Mouse (Mus musculus) thymus, postnatal 4 days (tissue): Measurements from ENCODE around the gene Elk1.

Experiments
- DNase-seq: peaks from one replicate; pipeline ENCODE4 v3.0.0; 2021

Elk1 gene

GRCm38 (mm10) chrX:20950191-20950880 is at the start of gene Elk1:
Gene Elk1 (minus strand): TSS chrX:20950608.
- peak; percentile 82 for DNase-seq

GRCm38 (mm10) chrX:20980901-20981300 is 30.5 kb upstream of the Elk1 start:
- no peak for DNase-seq

- DNase-seq = peak; percentile 88
Observed at GRCm38 (mm10) chrX:20961477-20962378, 11.3 kb upstream of the Elk1 start, which contains the start of gene Uxt. Gene Uxt (minus strand): TSS chrX:20962017.

- peak; percentile 55 for DNase-seq
Observed at GRCm38 (mm10) chrX:20946055-20946454, 4.4 kb downstream of the Elk1 start.

- no peak for DNase-seq
Observed at GRCm38 (mm10) chrX:20931963-20932362, 18.4 kb downstream of the Elk1 start.

- DNase-seq = no peak
Observed at GRCm38 (mm10) chrX:20931364-20931763, 19.0 kb downstream of the Elk1 start, which contains the start of gene Cfp. Gene Cfp (minus strand): TSS chrX:20931555.

- DNase-seq = no peak
Observed at GRCm38 (mm10) chrX:20929859-20930258, 20.5 kb downstream of the Elk1 start.

GRCm38 (mm10) chrX:20924976-20925375 is 25.4 kb downstream of the Elk1 start:
- DNase-seq = no peak

- DNase-seq = no peak
Observed at GRCm38 (mm10) chrX:20923506-20923905, 26.9 kb downstream of the Elk1 start.

GRCm38 (mm10) chrX:20921366-20921765 is 29.0 kb downstream of the Elk1 start:
- no peak for DNase-seq

- peak; percentile 72 for DNase-seq
Observed at GRCm38 (mm10) chrX:20920844-20921364, 29.5 kb downstream of the Elk1 start, which contains the start of gene Syn1. Gene Syn1 (minus strand): TSS chrX:20921004.

- DNase-seq = no peak
Observed at GRCm38 (mm10) chrX:20920249-20920843, 30.1 kb downstream of the Elk1 start.

GRCm38 (mm10) chrX:20915075-20915474 is 35.3 kb downstream of the Elk1 start:
- no peak for DNase-seq

GRCm38 (mm10) chrX:20913726-20914125 is 36.7 kb downstream of the Elk1 start:
- DNase-seq = no peak

GRCm38 (mm10) chrX:20910074-20910473 is 40.3 kb downstream of the Elk1 start:
- no peak for DNase-seq
